Mouse (Mus musculus) heart, embryonic 15.5 days (tissue): Measurements from ENCODE around the gene Ppie. TPM values are rescaled to one million over a fixed set of nuclear protein-coding genes. Genes with fewer than 3 reads are reported as not detected.
"Not testable (repeated sequence)": the region's sequence is repeated elsewhere in the genome, so short reads cannot be mapped to it uniquely, and the experiment has no call there.

ENCODE experiments used
- ATAC-seq: fragments of 200-750 bp; cut with Nextera tagmentation; replicated peaks from 2 replicates; pipeline ENCODE4 v1.8.0; 2017; ENCODE audit warnings: low read depth, moderate TSS enrichment; ENCODE audit not compliant: insufficient number of reproducible peaks, insufficient read depth, low FRiP score
- H3K27ac ChIP-seq: fragments of 300-500 bp; sonication (generic); 2 replicates; pipeline ENCODE4 v1.5.1; 2015; ENCODE audit warnings: mild to moderate bottlenecking, inconsistent platforms
- H3K27me3 ChIP-seq: fragments of 300-500 bp; sonication (generic); 2 replicates; pipeline ENCODE4 v1.6.1; 2015; ENCODE audit warnings: inconsistent platforms
- H3K36me3 ChIP-seq: fragments of 300-500 bp; sonication (generic); 2 replicates; pipeline ENCODE4 v1.6.1; 2015; ENCODE audit warnings: mild to moderate bottlenecking, inconsistent platforms
- H3K4me1 ChIP-seq: fragments of 300-500 bp; sonication (generic); replicated peaks from 2 replicates; pipeline ENCODE4 v1.6.1; 2015; ENCODE audit warnings: inconsistent platforms
- H3K4me2 ChIP-seq: fragments of 300-500 bp; sonication (generic); 2 replicates; pipeline ENCODE4 v1.6.1; 2015; ENCODE audit warnings: inconsistent platforms, mild to moderate bottlenecking, moderate library complexity
- H3K4me3 ChIP-seq: fragments of 300-500 bp; sonication (generic); 2 replicates; pipeline ENCODE4 v1.5.1; 2015; ENCODE audit warnings: mild to moderate bottlenecking, inconsistent platforms
- H3K9ac ChIP-seq: fragments of 300-500 bp; sonication (generic); 2 replicates; pipeline ENCODE4 v1.6.1; 2015; ENCODE audit warnings: mild to moderate bottlenecking, inconsistent platforms
- H3K9me3 ChIP-seq: fragments of 300-500 bp; sonication (generic); replicated peaks from 2 replicates; pipeline ENCODE4 v1.6.1; 2016; ENCODE audit warnings: inconsistent platforms
- WGBS: fragments of 180-500 bp; shearing (Covaris S2); methylation state at CpG from one replicate; pipeline ENCODE4 v1.1.7; 2015; ENCODE audit warnings: mixed read lengths; 5-methylcytosine and 5-hydroxymethylcytosine counted together
- polyA plus RNA-seq: library from polyadenylated mRNA; unstranded; fragments of >200 nt; fragmentation: Nextera tagmentation; extraction: Ambion mirVana; gene quantifications from 2 replicates; pipeline ENCODE4 v1.2.1, GENCODE M21; 2015

The Ppie gene
- 51.3 and 58.0 TPM in 2 replicates for polyA plus RNA-seq

DNA sequence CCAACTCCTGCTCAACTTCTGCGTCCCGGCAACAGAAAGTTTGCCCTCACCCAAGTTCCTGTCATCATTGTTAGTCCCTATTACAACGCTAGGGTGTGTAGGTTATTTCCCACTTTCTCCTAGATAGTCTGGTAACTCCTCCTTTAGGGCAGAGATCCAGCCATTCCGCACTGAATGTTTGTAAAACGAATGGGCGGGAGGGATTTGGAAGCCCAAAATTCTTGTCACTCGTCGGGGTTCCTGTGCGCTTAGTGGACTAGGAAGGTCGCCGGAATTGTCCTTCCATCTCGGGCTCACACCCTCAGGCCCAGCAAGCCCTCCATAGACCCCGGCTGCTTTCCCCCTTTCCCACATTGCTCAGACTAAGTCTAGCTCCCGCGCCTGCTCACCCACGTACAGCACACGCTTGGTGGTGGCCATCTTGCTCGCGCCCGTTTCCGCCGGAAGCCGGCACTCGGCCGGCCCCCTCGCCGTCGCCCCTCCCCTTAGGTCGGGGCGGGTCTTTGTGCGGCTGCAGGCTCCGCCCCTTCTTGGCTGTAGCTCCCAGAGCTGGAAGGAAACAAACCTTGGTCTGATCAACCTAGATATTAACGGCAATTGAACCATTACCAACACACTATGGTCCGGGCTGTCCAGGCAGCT, at the start of gene Ppie:
TSS of gene Ppie (minus strand) at position 439 of the 642 bp plus-strand sequence.
- Histone ChIP-seq H3K27me3 (no peaks in the 10 kb centered on the region), H3K9ac (peak within 1 kb of the TSS; percentile 67), H3K9me3 (no peaks in the 10 kb centered on the region), H3K27ac (peak within 1 kb of the TSS; percentile 92), H3K4me2 (peak within 1 kb of the TSS; percentile 86), H3K4me3 (peak within 1 kb of the TSS; percentile 79), H3K4me1 (peaks cover 10% of the 10 kb centered on the region), H3K36me3 (peaks cover 18% of the 10 kb centered on the region)
- peak; percentile 95 for ATAC-seq
- WGBS = under 1% methylated on average over 34 of the region's 34 CpGs

DNA sequence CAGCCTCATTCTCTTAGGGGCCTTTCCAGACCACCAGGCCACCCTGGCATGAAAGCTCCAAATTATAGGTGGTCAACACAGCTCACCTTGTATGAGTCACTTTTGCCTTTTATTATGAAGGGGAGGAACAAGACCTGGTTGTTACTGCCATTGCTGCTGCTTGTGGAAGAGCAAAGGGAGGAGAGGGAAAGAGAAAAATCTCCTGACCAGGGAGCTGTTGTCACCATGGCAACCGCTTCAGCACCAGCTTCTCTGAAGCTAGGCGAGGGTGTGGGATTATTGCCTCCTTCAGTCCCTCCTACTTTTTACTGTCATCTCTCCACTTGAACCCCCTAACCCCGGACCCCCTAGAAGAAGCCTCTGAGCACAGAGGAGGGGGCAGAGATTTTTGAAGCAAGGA, 45.1 kb upstream of the Ppie start:
- no peak for ATAC-seq
- Histone ChIP-seq H3K9me3 (no peaks in the 10 kb centered on the region), H3K9ac (no peak overlapping the region), H3K36me3 (no peaks in the 10 kb centered on the region), H3K4me2 (no peak overlapping the region), H3K27ac (no peak overlapping the region), H3K27me3 (peaks cover 93% of the 10 kb centered on the region), H3K4me3 (no peak overlapping the region), H3K4me1 (peaks cover 17% of the 10 kb centered on the region)
- WGBS = 46% methylated on average over 3 of the region's 3 CpGs

DNA sequence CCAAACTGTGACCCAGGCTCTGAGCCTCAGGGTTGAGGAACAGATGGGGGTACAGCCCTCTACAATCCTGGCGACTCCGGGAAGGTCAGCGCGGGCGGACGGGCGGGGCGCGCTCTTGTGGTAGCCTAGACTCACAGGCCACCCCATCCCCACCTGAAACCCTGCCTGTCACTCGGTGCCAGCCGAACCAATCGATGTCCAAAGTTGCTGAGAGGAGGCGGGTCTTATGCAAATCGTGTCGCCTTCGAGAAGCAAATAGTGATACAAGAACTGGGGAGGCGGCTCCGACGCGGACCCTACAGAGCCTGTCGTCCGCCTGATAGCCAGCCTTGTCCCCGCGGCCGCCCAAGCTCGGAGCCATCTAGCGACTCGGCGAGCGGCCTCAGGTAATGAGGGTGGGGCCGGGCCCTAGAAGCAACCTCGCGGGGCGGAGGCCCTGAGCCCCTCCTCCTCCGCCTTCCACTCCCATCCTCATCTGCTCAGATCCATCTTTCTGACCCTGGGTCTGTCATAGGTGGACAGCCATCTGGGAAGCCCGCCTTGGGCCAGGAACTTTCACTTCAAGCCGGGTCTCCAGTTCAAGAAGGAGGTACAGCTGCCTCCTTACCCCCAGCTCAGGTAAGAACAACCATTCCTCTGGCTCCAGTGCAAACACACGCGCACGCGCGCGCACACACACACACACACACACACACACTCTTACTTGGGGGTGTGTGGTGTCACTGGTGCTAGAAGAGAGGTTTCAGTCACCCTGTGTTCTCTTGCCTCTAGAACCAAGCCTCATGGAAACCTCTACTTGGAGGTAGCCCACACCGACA, 43.7 kb upstream of the Ppie start:
- ATAC-seq = peak; percentile 77
- H3K27me3 ChIP-seq = peaks cover 90% of the 10 kb centered on the region
- H3K9ac ChIP-seq = peak overlapping the region; percentile 24
- peaks cover 17% of the 10 kb centered on the region for H3K4me1 ChIP-seq
- H3K9me3 ChIP-seq = no peaks in the 10 kb centered on the region
- no peak overlapping the region for H3K27ac ChIP-seq
- peak overlapping the region; percentile 74 for H3K4me2 ChIP-seq
- H3K36me3 ChIP-seq = no peaks in the 10 kb centered on the region
- WGBS = 10% methylated on average over 44 of the region's 44 CpGs
- H3K4me3 ChIP-seq = peak overlapping the region; percentile 48

DNA sequence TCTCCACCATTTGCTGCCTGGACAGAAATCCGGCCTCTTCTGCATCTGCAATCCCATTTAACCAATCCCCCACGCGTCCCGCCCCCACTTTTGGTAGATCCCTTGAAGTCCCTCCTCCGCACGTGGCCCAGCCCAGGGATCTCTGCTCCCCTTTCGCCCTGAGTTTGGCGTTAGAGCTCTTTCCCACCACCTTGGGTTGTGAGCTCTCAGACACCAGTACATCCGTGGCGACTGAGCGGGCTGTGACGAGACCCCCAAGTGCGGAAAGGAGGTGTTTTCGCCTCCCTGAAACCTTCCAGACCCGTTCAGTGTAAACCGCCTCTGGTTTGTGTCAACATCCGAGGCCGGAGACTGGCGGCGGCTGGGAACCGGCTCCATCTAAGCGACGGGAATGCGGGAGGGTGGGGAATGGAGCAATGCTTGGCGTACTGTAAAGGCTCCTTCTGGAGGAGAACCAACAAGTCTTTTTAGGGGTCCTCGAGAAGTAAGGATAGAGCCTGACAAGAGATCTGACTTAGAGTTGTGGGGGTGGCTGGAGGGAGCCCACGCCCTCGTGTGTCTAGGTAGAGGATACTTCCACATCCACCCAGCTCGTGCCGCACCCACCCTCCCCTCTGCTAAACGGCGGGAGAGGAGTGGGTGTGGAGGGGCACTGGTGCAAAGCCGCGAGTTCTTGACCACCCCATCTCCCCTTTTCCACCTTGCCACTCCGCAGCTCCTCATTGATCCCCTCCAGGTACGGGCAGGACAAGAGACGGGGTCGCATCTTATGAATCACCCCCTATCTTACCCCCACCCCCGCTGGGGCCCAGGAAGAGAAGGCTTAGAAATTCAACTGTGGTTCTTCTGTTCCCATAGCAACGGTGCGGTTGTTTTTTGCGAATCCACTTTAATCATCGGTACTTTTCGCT, 42.8 kb upstream of the Ppie start, which contains the start of gene Hpcal4:
TSS of gene Hpcal4 (plus strand) at position 900 of the 911 bp plus-strand sequence.
- peak within 1 kb of the TSS; percentile 24 for H3K9ac ChIP-seq
- peak within 1 kb of the TSS; percentile 74 for H3K4me2 ChIP-seq
- WGBS = under 1% methylated on average over 44 of the region's 44 CpGs

DNA sequence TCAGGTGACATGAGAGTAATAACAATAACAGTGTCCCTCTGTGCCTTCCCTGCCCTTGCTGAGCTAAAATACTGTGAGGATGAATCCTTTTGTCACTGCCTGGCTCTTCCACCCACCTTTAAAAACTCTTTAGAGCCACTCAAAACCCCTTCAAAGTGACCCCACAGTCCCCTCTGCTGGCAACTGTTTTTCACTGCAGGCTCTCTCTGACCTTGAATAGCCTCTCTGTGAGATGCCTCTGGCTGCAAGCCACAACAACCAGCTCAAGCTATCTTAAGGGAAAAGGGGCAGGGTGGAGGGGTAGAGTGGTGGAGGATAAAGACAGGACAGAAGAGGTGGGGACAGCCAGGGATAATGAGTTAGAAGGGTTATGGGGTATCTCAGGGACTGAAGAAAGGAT, 32.1 kb upstream of the Ppie start:
- ATAC-seq = no peak
- Histone ChIP-seq H3K9ac (no peak overlapping the region), H3K27me3 (peaks cover 26% of the 10 kb centered on the region), H3K9me3 (no peaks in the 10 kb centered on the region), H3K4me1 (peaks cover 3% of the 10 kb centered on the region; the same call in 1 of the 2 replicates), H3K4me2 (no peak overlapping the region), H3K27ac (no peak overlapping the region), H3K4me3 (no peak overlapping the region), H3K36me3 (no peaks in the 10 kb centered on the region)

More for the DNA sequence above, 42.8 kb upstream of the Ppie start, which contains the start of gene Hpcal4:
- Histone ChIP-seq H3K27me3 (peaks cover 88% of the 10 kb centered on the region), H3K27ac (no peak within 1 kb of the TSS), H3K4me3 (peak within 1 kb of the TSS; percentile 48), H3K4me1 (peaks cover 17% of the 10 kb centered on the region), H3K36me3 (no peaks in the 10 kb centered on the region), H3K9me3 (no peaks in the 10 kb centered on the region)
- ATAC-seq = peak; percentile 34

DNA sequence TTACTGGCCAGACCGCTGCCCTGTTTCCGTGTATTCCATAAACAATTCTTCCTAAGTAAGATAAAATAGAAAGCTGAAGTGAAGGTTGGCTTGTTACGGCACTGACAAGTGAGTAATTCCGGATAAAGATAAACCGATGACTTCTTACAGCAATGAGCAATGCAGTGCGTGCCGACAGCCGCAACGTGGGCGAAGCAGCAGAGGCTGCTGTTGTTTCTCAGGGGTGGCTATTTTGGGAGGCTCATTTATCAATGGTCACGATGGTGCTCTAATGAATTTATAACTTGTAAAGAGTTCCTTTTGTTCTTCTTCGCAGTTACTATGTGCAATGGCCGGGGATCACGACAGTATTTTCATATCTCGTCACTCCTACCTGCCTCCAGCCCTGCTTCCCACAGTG, 24.4 kb upstream of the Ppie start:
- Histone ChIP-seq H3K9me3 (no peaks in the 10 kb centered on the region), H3K36me3 (no peaks in the 10 kb centered on the region), H3K9ac (no peak overlapping the region), H3K4me1 (peaks cover 8% of the 10 kb centered on the region; the same call in 1 of the 2 replicates), H3K27ac (no peak overlapping the region), H3K27me3 (peaks cover 13% of the 10 kb centered on the region; the same call in 1 of the 2 replicates), H3K4me2 (peak overlapping the region; percentile 20), H3K4me3 (no peak overlapping the region)
- ATAC-seq = no peak
- 29% methylated on average over 15 of the region's 15 CpGs for WGBS

DNA sequence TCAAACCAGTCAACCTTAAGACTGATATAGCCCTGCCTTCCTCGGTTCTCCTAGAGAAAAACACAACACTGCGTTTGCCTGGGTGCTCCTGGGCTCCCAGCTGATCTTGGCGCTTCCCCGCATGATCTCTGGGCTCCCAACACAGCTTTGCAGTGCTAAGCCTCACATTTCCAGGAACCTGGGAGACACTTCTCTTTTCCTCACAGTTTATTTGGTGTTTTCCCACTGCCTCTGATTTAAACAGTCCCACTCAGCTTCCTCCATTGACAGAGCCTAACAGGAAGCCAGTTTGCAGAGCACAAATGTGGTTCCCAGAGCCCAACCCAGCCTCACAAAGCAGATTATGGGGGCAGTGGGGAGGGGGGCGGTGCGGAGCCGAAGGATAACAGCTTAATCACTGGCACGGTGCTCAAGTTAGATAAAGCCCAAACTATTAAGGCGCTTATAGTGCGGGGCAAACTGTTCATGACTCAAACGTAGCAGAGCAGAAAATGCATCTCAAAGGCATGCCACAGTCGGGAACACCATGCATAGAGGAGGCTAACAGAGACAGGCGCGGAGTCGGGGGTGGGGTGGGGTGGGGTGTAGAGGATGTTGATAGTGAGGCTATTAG, 22.7 kb upstream of the Ppie start:
- no peaks in the 10 kb centered on the region for H3K36me3 ChIP-seq
- H3K27me3 ChIP-seq = peaks cover 13% of the 10 kb centered on the region; the same call in 1 of the 2 replicates
- H3K27ac ChIP-seq = no peak overlapping the region
- H3K9me3 ChIP-seq = no peaks in the 10 kb centered on the region
- peaks cover 8% of the 10 kb centered on the region; the same call in 1 of the 2 replicates for H3K4me1 ChIP-seq
- no peak overlapping the region for H3K4me3 ChIP-seq
- ATAC-seq = no peak
- no peak overlapping the region for H3K9ac ChIP-seq
- H3K4me2 ChIP-seq = peak overlapping the region; percentile 49
- 11% methylated on average over 15 of the region's 15 CpGs for WGBS

DNA sequence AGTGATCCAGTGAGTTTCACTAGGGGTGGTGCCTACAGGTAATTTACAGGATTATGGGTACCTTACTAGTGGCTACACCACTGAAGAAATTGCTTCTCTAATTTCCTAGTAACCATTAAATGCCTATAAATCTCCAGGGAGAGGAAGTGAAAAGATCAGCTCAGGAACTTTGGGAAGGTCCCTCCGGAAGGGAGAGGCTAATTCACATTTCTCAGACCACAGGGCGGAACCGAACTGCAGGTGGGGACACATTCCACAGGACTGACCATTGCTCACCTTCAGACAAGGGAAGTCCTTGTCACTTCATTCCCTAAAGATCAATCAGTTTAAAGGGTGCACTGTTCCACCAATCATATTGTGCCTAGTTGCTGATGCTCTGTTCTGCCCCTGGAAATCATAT, 21.5 kb upstream of the Ppie start:
- 71% methylated on average over 3 of the region's 3 CpGs for WGBS
- peaks cover 13% of the 10 kb centered on the region; the same call in 1 of the 2 replicates for H3K27me3 ChIP-seq
- not testable (repeated sequence) for H3K36me3 ChIP-seq, H3K9ac ChIP-seq, H3K27ac ChIP-seq, ATAC-seq, H3K9me3 ChIP-seq, H3K4me3 ChIP-seq, H3K4me2 ChIP-seq, H3K4me1 ChIP-seq

DNA sequence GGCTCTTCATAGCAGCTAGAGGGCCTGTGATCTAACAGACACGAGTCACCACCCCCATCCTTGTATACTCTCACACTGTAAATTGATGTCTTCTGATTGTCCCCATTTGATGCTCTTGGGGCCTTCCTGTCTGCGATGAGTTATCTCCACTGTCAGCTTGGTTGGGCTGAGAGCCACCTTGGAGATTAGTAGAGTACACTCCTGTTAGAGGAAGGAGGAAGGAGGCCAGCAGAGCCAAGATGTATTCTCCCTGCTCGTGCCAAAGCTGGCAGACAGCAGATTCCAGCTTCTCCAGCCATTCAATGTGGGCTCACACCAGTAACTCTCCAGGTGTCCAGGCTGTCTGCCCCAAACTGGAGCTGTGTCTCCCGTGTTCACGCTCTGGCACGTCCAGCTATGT, 20.8 kb upstream of the Ppie start:
- Histone ChIP-seq H3K9me3 (no peaks in the 10 kb centered on the region), H3K27ac (no peak overlapping the region), H3K27me3 (peaks cover 13% of the 10 kb centered on the region; the same call in 1 of the 2 replicates), H3K9ac (no peak overlapping the region), H3K4me2 (no peak overlapping the region), H3K36me3 (no peaks in the 10 kb centered on the region), H3K4me3 (no peak overlapping the region), H3K4me1 (peaks cover 8% of the 10 kb centered on the region; the same call in 1 of the 2 replicates)
- ATAC-seq = no peak
- WGBS = 71% methylated on average over 6 of the region's 6 CpGs

DNA sequence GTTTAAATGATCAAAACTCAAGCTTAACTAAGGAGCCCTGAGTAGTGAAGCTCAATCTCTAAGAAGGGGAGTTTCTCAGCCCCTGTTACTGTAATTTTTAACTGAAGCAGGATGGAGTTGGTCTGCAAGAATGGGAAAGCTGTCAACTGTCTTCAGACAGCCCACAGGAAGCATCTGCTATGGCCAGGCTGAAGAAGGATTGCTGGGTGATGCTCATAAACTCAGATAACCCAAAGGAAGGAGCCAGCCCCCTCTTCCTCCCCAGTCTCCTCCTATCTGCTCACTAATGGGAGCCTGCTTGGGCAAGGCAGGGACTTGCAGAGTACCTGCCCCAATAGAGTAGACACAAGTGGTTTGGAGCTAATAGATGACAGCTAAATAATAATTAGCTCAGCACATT, 16.1 kb upstream of the Ppie start:
- Histone ChIP-seq H3K4me1 (no peaks in the 10 kb centered on the region), H3K4me3 (no peak overlapping the region), H3K9ac (no peak overlapping the region), H3K36me3 (no peaks in the 10 kb centered on the region), H3K4me2 (no peak overlapping the region), H3K9me3 (no peaks in the 10 kb centered on the region), H3K27me3 (peaks cover 10% of the 10 kb centered on the region; the same call in 1 of the 2 replicates), H3K27ac (no peak overlapping the region)
- no peak for ATAC-seq
